In genomic region chr8:109565498-109566333, GRCm38 (mm10) we compare ENCODE assay signal across 7 mouse cellular contexts. TPM values are rescaled to one million over a fixed set of nuclear protein-coding genes. Genes with fewer than 3 reads are reported as not detected.
DNase-seq lines count a peak whose midpoint lies in the region; ATAC-seq lines count a peak whose summit lies in the region.

Gene Dhx38 (minus strand): TSS chr8:109565861.
Gene Txnl4b (plus strand): TSS chr8:109565892.

- peak; percentile 99 for DNase-seq in adrenal gland, postnatal 14 days
- DNase-seq in embryonic facial prominence, embryonic 11.5 days (ENCODE audit: low spot score), result peak; percentile 99
- DNase-seq in kidney, adult 11 months, result peak; percentile 99
- peak; percentile 97 for DNase-seq in limb, embryonic 10.5 days (ENCODE audit: low spot score)
- peak; percentile 95 for DNase-seq in spleen, adult 12 weeks (ENCODE audit: low spot score)

- under 1% methylated on average over 52 of the region's 52 CpGs for WGBS in embryonic facial prominence, embryonic 11.5 days
- WGBS in limb, embryonic 10.5 days, result under 1% methylated on average over 52 of the region's 52 CpGs
- WGBS in midbrain, embryonic 13.5 days, result under 1% methylated on average over 52 of the region's 52 CpGs

- H3K36me3 ChIP-seq in embryonic facial prominence, embryonic 11.5 days (replicated peaks; ENCODE audit: control insufficient read depth, insufficient read depth, low read depth, low read length), result no peaks in the 10 kb centered on the region; the same call in 1 of the 2 replicates
- peaks cover 36% of the 10 kb centered on the region for H3K36me3 ChIP-seq in limb, embryonic 10.5 days
- H3K36me3 ChIP-seq in midbrain, embryonic 13.5 days, result peaks cover 26% of the 10 kb centered on the region

- peak; percentile 99 for ATAC-seq in embryonic facial prominence, embryonic 11.5 days (replicated peaks; ENCODE audit: insufficient number of reproducible peaks, low FRiP score, low TSS enrichment, low read depth)
- ATAC-seq in granulocyte monocyte progenitor cell, adult 5-6 weeks (replicated peaks; ENCODE audit: poor library complexity, severe bottlenecking), result peak; percentile 86
- ATAC-seq in midbrain, embryonic 13.5 days, result peak; percentile 100

- peak within 1 kb of the TSS; percentile 91 for H3K4me3 ChIP-seq in embryonic facial prominence, embryonic 11.5 days (ENCODE audit: low read depth, low read length)
- peak within 1 kb of the TSS; percentile 90 for H3K4me3 ChIP-seq in limb, embryonic 10.5 days
- H3K4me3 ChIP-seq in midbrain, embryonic 13.5 days (replicated peaks), result peak within 1 kb of the TSS; percentile 90

- no peaks in the 10 kb centered on the region for H3K27me3 ChIP-seq in embryonic facial prominence, embryonic 11.5 days (ENCODE audit: control insufficient read depth, insufficient read depth, low read length)
- no peaks in the 10 kb centered on the region for H3K27me3 ChIP-seq in limb, embryonic 10.5 days (ENCODE audit: low read depth, poor library complexity, severe bottlenecking)
- no peaks in the 10 kb centered on the region for H3K27me3 ChIP-seq in midbrain, embryonic 13.5 days

- H3K4me2 ChIP-seq in embryonic facial prominence, embryonic 11.5 days (ENCODE audit: low read depth, low read length), result peak within 1 kb of the TSS; percentile 78
- peak within 1 kb of the TSS; percentile 92 for H3K4me2 ChIP-seq in midbrain, embryonic 13.5 days (replicated peaks)

- H3K27ac ChIP-seq in embryonic facial prominence, embryonic 11.5 days (replicated peaks; ENCODE audit: low read depth, low read length), result peak within 1 kb of the TSS; percentile 78
- peak within 1 kb of the TSS; percentile 93 for H3K27ac ChIP-seq in limb, embryonic 10.5 days
- peak within 1 kb of the TSS; percentile 90 for H3K27ac ChIP-seq in midbrain, embryonic 13.5 days

- H3K9me3 ChIP-seq in embryonic facial prominence, embryonic 11.5 days (replicated peaks; ENCODE audit: control insufficient read depth, low read length), result no peaks in the 10 kb centered on the region
- no peaks in the 10 kb centered on the region for H3K9me3 ChIP-seq in limb, embryonic 10.5 days (replicated peaks)
- H3K9me3 ChIP-seq in midbrain, embryonic 13.5 days, result no peaks in the 10 kb centered on the region

- H3K9ac ChIP-seq in embryonic facial prominence, embryonic 11.5 days (replicated peaks; ENCODE audit: low read length), result peak within 1 kb of the TSS; percentile 95
- peak within 1 kb of the TSS; percentile 93 for H3K9ac ChIP-seq in midbrain, embryonic 13.5 days (replicated peaks)

- no peaks in the 10 kb centered on the region for H3K4me1 ChIP-seq in embryonic facial prominence, embryonic 11.5 days (ENCODE audit: control insufficient read depth, insufficient read depth, low read length)
- peaks cover 18% of the 10 kb centered on the region for H3K4me1 ChIP-seq in limb, embryonic 10.5 days
- H3K4me1 ChIP-seq in midbrain, embryonic 13.5 days (replicated peaks), result peaks cover 28% of the 10 kb centered on the region

RNA-seq across cellular contexts. Expression of gene Dhx38, which starts in this region (rescaled TPM):
- 24.9 and 27.2 TPM in 2 replicates for total RNA-seq in adrenal gland, postnatal 14 days (2021)
- polyA plus RNA-seq in embryonic facial prominence, embryonic 11.5 days (2014; fragmentation: Nextera tagmentation; extraction: Ambion mirVana), result 19.6 and 20.4 TPM in 2 replicates
- 36.1 and 46.0 TPM in 2 replicates for total RNA-seq in granulocyte monocyte progenitor cell, adult 5-6 weeks (2014; fragmentation: Nextera tagmentation)
- 65.5 and 67.5 TPM in 2 replicates for total RNA-seq in granulocyte monocyte progenitor cell, adult 5-6 weeks (2017)
- polyA plus RNA-seq in limb, embryonic 10.5 days (2016; fragmentation: Nextera tagmentation; extraction: Ambion mirVana), result 46.4 and 46.6 TPM in 2 replicates
- polyA plus RNA-seq in midbrain, embryonic 13.5 days (2015; fragmentation: Nextera tagmentation; extraction: Ambion mirVana), result 22.8 and 24.7 TPM in 2 replicates

RNA-seq across cellular contexts. Expression of gene Txnl4b, which starts in this region (rescaled TPM):
- total RNA-seq in adrenal gland, postnatal 14 days (2021), result 10.9 and 11.0 TPM in 2 replicates
- polyA plus RNA-seq in embryonic facial prominence, embryonic 11.5 days (2014; fragmentation: Nextera tagmentation; extraction: Ambion mirVana), result 28.2 and 28.9 TPM in 2 replicates
- total RNA-seq in granulocyte monocyte progenitor cell, adult 5-6 weeks (2014; fragmentation: Nextera tagmentation), result 9.3 and 15.8 TPM in 2 replicates
- 14.0 and 23.0 TPM in 2 replicates for total RNA-seq in granulocyte monocyte progenitor cell, adult 5-6 weeks (2017)
- polyA plus RNA-seq in limb, embryonic 10.5 days (2016; fragmentation: Nextera tagmentation; extraction: Ambion mirVana), result 25.2 and 26.2 TPM in 2 replicates
- 30.9 and 34.1 TPM in 2 replicates for polyA plus RNA-seq in midbrain, embryonic 13.5 days (2015; fragmentation: Nextera tagmentation; extraction: Ambion mirVana)

Comparison
In these comparisons a context has a peak if more than half of its experiments do, and no peak if none do; other contexts are left out.
1. Peak in every context shown above with its lines: DNase-seq, ATAC-seq, H3K4me3 ChIP-seq and H3K27ac ChIP-seq.